Mouse (Mus musculus): ENCODE results near the gene Fam43a.

Fam43a gene

DNA sequence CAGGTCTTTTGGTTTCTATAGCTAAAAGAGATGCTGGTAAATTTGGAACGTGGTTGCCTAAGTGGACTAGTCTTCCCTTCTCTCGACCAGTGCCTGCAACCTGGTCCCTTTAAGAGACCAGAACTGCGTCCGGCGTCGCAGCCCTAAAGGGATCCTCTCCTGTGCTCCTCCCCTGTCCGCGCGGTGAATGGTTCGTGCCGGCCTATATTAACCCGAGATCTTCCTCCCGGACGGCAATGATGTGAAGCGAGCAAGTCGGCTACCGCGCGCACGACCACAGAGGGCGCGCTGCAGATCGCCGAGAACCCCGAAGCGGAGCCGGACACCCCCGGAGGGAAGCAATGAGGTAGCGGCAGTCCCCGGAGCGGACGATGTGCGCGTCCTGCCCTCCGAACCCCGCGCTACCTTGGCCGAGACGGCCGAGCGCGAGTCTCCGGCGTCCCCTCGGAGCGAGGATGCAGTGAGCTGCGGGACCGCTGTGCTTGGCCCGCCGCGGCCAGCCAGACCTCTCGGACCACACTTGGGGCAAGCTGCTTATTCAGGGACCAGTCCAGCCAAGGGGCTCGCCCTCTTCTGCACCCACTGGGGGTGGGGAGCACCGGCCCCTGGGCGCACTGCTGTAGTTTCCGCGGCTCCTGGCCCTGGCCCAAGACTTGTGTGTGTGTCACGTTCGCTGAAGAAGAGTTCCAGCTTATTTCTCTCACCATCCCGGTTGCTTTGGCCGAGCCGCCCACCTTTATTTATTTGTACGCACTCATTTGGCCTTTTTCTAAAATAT, at the start of gene Fam43a:
TSS of gene Fam43a (plus strand) at position 233 of the 778 bp plus-strand sequence.
- peak; percentile 80 for DNase-seq

DNA sequence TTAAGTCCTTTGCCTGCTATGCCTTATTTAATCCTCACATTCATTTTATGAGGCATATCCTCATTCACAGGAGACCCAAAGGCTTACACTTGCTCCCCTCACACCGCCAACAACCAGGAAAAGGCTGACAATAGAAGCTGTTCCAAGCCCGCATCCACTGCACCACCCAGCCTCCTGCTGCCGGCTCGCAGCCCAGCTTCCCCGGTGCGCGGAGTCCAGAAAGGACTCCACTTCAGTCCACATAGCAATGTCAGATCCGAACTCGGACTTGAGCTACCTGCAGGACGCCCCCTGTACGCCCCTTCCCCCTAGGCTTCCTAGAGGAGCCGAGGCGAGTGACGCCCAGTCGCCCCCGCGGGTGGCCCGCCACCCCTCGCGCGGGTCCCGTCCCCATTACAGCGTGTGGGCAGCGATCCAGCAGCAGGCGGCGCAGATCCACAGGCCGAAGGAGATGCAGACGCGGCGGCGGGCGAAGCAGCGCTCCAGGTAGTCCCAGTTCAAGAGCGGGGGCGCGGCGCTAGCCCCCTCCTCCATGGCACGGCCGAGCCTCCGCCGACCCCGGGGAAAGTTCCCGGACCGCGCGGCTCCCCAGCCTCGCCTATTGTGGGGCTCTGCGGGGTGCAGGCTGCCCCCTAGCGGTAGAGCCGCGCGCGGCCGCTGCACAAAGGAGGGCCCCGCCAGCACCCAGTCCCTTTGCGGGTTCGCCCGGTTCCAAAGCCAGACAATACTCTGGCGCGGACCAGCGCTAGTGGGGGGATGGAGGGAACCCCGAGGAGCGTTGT, 49.4 kb upstream of the Fam43a start:
- DNase-seq = peak; percentile 89

DNA sequence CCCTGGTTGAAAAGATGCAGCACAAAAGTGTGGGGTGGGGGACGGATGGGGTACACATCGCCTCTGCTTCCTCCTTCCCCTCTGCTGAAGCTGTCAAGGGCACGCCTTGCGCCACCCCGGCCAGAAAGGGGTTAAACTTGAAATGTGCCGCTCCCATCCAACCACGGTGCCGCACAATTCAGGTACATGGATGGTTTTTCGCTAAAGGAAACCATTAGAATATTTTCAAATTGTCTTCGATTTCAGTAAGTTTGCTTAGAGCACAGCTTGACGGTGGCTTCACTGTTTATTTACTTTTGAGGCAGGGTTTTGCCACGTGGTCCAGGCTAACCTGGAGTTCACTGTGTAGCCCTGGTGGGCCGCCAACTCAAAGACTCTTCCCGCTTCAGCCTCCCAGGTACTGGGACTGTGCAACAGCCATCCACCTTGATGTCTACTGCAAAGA, 48.8 kb upstream of the Fam43a start, which contains the start of gene Tmem44:
TSS of gene Tmem44 (minus strand) at position 95 of the 445 bp plus-strand sequence.
- DNase-seq = no peak

DNA sequence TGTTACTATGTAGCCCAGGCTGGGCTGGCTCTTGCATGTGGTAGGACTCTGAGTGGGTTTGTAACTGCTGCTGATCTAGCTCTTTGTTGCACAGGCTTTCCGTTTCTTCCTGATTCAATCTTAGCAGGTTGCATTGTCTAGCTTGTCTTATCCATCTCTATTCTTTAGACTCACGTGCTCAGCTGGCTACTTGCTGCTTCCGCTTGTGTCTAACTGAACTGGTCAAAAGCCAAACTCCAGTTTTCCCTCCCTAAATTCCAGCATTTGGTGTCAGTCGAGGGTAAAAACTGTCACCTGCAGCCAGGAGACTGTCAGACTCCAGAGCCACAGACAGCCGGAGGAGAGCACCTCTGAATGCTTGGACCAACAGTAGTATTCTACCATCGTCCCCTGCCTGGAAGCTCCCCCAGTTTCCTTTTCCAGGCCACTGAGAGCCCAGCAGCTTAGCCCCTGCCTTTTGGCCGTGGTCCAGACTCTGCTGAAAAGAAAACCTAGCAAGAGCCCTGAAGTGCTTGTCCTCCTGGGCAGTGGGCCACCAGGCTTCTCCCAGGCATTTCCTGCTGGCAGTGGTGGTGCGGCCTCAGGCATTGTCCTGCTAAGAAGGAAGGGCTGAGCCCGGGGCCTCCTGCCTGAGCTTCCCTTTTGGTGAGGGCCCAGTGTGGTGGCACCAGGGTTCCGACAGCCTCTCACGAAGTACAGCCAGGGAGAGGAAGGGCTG, 46.7 kb upstream of the Fam43a start:
- DNase-seq = no peak

DNA sequence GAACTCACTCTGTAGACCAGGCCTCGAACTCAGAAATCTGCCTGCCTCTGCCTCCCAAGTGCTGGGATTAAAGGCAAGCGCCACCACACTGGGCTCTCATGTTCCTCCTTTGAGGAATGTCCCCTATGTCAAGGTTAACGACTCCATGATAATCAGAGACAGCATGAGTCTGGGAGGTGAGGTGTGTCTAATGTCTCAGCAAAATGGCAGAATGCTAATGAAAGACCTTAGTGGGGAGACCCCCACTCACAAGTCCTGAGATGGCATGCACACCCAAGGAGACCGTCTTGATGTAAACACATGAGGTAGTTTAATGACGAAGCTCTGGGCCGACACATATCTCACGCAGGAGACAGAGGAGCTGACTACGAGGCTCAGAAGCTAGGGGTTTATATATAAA, 45.4 kb upstream of the Fam43a start:
- no peak for DNase-seq

DNA sequence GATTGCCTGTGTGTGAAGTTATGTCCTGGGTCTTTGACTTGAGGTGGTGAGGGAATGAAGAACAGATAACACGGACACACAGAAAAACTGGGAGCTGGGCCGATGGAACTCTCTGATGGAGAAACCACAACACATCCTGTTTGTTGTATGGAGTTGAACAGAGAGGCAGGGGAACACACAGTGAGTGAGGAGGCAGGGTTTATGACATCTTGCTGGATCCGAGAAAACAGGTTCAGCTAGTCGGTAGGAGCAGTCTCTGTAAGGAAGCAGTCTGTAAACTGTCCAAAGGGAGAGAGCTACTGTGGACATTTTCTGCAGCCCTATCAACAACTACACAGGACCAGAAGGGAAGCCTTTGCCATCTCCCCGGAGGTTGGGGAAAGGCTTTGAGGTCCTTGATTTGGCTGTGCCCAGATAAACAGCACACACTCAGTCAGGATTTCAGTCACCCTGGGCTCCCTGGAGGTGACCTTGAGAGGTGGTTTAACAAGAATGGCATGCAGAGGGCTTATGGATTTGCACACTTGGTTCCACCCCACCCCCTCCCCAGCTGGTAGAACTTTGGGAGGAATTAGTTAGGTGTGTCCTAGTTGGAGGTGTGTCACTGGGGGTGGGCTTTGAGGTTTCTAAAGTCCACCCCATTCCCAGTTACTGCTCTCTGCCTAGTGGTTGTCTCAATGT, 40.1 kb upstream of the Fam43a start:
- no peak for DNase-seq

DNA sequence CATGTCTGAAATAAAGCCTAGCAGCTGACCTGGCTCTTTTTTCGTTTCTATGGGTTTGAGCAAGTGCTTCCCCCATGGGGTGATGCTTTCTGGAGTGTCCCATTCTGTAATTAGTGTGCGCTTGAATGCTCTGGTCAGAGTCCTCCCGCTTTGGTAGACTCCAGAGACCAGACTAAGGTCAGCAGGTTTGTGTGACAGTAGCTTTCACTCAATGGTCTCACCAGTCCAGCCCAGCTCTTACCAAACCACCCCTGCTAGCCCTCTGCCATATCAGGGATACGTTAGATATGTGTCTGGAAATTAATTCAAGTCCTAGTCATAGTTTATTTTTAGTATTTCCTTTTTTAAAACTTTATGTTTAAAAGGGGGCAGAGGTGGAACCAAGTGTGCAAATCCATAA, 38.9 kb upstream of the Fam43a start:
- no peak for DNase-seq

DNA sequence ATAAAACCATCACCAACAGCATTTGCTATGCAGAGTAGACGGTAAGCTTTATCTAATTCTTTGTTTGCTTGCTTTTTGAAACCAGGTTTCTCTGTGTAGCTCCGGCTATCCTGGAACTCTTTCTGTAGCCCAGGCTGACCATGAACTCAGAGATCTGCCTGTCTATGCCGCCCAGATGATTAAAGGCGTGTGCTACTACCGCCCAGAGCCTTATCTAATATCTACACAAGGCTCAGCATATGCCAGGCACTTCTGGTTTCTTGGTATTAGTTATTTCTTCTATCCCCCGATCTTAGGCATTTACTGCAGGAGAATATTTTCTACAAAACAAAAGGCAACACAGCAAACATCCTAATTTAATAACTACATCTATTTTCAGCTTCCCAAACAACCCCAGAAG, 33.9 kb upstream of the Fam43a start:
- no peak for DNase-seq

DNA sequence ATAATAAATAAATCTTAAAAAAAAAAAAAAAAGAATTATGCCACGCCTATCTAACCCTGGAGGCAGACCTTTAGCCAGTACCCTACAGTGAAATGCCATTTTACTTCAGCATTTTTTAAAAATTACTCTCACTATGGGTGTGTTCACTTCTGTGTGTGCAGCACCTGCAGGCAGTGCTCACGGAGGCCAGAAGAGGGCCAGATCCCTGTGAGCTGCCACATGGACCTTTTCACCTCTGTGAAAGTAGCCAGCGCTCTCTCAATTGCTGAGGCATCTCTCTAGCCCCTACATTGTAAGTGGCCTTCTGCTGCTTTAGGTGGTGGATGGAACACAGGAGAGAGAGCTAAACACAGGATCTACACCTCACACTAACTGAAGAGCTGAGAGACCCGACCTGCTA, 29.4 kb upstream of the Fam43a start:
- no peak for DNase-seq

DNA sequence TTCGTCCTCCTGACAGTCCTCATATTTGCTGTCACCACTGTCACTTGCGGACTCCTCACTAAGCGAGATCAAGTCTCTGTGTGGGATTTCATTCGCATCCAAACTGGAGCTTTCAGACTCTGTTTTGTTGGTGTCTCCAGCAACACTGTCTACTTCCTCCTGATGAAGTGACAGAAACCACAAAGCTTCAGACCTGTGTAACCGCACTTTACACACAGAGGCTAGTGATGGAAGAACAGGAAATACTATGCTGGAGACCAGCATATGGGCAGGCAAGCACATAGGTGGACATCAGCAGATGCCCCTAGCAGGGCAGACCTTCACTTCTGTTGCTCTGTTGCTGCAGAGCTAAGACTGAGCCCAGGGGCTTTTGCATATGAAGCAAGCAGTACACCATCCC, 28.1 kb upstream of the Fam43a start:
- no peak for DNase-seq

DNA sequence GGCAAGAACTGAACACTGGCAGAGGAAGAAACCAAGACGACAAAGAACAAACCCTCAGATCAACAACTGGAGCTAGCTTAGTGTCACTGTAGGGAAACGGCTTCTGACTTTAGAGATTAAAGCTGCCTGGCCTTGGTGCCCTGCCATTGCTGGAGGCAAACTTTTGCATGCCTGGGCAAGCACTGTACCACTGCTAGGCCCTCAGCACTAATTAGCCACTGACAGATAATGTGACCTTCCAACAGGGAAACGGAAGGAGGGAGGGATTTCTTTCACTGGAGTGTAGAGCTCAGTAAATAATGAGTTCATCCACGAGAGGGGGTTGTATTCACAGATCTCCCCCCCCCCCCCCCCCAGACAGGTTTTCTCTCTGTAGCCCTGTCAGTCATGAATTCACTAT, 27.3 kb upstream of the Fam43a start:
- no peak for DNase-seq

DNA sequence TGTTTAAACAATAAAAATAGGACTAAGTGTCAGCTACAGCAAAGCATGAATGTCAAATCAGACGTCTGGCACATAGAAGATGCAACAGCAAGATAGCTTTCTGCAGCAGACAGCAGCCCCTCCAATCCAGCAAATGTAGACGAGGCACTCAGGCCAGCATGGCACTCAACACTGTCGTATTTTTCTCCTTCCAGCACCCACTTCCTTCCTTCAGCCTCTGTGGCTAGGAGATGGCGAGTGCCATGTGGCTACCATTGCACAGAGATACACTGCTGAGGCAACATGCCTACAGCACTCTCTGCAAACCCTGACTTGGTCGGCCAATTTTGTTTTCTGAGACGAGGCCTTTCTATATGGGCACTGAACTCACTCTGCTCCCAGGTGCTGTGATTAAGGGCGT, 23.7 kb upstream of the Fam43a start:
- no peak for DNase-seq

DNA sequence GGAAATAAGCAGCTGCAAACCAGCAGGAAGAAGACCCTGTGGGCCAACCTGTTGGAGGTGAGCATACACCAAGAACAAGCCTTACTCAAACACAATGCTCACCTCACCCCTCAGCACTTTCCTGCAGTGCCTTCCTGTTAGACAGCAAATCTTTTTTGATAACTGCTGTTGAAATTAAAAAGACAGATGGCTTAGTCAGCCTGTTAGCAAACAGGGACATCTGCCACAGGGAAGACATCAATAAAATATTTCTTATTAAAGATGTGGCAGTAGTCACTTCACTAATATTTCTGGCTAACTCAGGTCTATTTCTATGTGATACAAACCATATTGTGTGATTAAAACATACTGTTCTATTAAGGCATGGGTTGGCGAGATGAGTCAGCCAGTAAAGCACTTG, 23.1 kb upstream of the Fam43a start:
- DNase-seq = no peak

DNA sequence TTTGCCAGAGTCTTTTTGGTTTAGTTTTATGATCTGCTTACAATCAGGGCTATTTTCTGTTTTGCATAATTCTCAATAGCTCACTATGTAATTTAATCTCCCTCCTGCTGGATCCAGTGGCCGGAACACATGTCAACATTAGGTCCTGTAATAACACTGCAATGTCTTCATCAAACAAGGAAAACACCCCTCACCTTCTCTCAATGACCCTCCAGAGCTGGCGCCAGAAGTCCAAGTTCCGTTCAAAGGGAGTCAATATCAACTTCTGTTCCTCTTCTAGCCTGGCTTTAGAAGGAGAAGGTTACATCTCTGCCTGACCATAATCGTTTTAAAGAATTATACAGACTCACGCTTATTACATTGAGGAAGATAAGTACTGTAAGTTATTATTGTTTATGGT, 18.8 kb upstream of the Fam43a start:
- no peak for DNase-seq

DNA sequence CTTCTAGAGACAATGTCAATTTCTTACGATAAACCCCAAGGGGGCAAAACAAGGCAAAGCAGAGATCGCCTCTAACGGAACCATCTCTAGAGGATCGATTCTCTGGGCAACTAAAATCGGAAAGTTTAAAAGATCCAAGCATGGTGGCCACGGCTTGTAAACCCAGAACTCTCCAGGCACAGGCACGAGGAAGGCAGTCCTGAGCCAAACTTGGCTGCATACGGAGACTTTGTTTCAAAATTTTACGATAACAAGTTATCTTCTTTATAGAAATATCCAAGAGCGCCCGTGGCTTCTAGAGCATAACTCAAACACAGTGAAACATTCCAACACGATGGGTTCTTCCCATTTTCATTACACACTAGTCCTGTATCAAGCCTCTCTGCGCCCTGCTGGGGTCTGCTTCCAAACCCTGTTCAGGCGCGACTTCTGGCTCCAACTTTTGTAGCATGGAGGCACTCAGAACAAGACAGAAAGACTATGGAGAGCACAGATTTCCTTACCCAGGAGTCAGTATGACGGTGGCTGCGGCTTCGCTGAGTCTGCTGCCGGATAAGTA, 12.5 kb upstream of the Fam43a start:
- no peak for DNase-seq

DNA sequence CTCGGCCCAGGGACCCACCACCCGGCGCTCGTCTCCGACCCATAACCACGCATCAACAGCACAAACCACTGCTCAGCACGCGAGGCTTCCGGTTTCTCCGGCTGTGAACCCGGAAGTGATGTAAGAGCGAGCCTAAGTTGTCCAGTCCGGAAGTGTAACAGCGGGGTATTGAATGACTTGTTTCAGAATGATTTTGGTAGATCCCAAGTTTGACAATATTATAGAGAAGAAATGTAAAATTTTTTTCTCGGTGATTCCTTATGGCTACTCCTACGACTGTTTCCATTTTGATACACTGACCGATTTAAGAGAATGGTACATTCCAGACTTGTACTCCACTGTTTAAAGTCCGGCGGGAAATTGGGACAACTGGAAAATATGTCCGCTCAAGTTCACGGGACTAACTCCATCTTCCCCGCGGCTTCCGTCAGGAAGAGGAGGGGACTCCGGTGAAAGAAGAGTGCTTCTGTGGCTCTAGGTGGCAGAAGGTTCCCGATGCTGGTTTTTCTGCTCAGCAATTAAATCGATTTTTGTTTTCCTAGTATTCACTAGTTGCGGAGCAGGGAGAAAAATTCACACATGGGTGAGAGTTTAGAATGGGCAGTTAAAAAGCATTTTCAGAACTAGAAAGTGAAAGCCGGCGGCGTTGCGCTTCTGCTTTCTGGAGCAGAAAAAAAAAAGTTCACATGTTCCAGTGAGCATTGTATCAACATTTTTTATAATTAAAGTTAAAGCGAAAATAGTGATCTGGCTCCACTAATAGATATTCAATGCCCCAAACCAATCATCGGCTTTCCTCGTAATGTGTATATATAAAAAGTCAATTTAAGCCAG, 11.8 kb upstream of the Fam43a start, which contains the start of gene Lsg1:
TSS of gene Lsg1 (minus strand) at position 99 of the 834 bp plus-strand sequence.
- DNase-seq = peak; percentile 87

DNA sequence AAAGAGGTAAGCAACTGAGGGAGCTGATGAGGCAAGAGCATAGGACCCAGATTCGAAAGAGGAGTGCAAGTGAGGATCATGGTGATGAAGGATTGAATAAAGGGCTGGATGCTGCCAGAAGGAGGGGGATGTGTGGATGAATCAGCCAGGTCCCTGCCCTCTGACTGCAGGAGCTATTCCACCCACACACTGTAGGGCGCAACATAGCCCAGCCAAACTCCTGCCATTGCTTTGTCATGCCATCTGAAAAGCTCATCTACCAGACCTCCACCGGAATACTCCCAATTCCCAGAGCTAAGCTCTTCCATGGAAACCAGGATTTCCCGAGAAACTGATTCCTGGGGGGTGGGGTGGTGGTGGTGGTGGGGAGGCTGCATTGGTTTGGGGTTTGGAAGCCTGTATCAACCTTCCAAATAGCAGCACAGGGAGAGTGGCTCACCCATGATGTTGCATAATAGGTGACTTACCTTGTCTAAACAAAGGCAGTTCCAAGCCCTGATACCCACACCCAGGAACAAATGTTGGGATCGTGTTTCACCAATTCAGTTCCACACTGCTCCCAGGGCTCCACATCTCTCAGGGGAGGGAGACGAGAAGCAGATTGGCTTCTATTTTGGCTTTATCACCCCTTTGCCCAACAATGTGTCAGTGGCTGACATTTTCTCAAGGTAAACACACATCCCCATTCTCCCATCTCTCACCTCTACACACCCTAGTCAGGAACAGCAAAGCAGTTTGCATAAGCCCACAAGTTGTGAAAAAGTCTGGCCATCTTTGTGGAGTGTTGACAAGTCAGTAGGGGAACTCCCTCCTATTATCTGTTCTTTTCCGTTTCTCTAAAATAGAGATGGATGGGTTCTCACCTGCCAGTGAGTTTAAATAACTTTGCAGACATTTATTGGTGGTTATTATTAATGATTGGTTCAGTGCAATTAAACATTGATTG, 9.0 kb upstream of the Fam43a start:
- DNase-seq = no peak

DNA sequence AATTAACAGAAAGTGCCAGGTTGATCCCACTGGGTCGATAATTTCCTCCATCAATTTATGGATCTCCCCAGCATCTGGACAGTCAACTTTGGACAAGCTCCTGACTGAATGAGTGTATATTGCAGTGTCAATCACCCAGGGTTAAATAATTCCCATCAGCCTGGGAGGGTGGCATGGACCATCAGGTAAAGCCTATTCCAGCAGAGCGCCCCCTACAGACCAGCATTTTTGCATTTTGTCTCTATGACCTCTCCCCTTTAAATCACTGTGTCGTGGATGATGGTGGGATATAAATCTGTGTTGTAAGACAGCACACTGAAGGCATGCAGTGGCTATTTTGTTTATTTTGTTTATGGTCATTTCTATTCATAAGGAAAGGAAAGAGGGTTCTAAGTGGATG, 7.5 kb upstream of the Fam43a start:
- peak; percentile 58 for DNase-seq

DNA sequence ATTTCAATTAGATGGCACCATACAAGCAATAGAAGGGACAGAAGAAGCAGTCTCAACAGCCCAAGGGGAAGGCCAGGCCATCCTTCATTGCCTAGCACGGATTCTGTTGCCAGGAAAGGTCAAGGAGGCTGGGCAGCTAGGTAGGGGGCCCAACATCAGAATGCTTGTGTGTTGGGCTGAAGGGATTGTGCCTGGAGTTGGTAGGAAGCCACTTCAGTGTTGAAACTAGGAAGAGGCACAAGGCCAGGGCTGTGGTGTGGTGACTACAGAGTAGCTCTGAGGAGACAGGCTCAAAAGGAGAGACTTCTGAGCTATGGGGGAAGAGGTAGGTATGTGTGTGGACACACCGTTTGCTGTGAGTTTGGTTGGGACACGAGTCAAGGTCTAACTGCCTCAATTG, 4.2 kb upstream of the Fam43a start:
- DNase-seq = no peak

DNA sequence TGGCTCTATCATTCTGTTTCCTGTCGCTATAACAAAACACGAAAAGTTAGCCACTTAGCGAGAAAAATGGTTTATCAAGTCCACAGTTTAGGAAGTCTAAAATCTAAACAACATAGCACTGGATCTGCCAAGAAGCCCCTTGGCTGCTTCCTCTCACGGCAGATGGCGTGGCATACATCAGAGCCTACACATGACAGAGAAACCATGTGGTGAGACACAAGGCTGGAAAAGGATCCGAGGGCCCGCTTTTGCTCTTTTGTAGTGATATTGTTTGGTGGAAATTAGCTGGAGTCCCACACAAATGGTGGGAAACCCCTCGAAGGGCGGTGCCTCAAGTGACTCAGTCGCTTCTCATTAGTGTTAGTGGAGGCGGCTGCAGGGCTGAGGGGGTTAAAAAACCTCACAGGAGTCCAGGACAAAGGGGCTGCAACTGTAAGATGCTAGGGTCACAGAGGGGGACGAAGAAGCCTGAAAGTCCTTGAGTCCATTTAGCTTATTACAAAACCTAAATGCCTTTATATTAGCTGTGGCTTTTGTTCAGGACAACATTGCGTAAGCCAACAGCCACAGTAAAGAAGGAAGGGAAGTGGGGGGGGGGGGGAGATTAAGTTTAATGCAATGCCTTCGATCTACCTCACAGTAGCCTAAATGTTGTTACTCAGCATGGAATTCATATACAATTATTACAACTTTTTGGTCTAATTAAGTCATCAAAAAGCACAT, 3.5 kb upstream of the Fam43a start:
- no peak for DNase-seq
